Mouse (Mus musculus) layer of hippocampus, adult 8-10 months (tissue): ENCODE data around the gene Cdk19. TPM values are rescaled to one million over a fixed set of nuclear protein-coding genes. Genes with fewer than 3 reads are reported as not detected.
"Not testable (repeated sequence)": the region's sequence is repeated elsewhere in the genome, so short reads cannot be mapped to it uniquely, and the experiment has no call there.

ENCODE experiments used
- DNase-seq, 2 experiments: peaks; one replicate each; pipeline ENCODE4 v3.0.0; 2022; ENCODE audit warnings: low spot score in 2 of 2
- total RNA-seq, 4 experiments: library from RNA; stranded (reverse); gene quantifications; 2 replicates each; pipeline ENCODE4 v1.2.4; 2022

The Cdk19 gene
- total RNA-seq, 4 experiments from 2014 or later, result 32.8 to 35.1 (median 34.0) TPM

GRCm38 (mm10) chr10:40519586-40519985 is 180.2 kb downstream of the Cdk19 start:
- peak; percentile 64 to 74 for DNase-seq

GRCm38 (mm10) chr10:40521579-40521978 is 182.2 kb downstream of the Cdk19 start:
- no peak for DNase-seq

DNA sequence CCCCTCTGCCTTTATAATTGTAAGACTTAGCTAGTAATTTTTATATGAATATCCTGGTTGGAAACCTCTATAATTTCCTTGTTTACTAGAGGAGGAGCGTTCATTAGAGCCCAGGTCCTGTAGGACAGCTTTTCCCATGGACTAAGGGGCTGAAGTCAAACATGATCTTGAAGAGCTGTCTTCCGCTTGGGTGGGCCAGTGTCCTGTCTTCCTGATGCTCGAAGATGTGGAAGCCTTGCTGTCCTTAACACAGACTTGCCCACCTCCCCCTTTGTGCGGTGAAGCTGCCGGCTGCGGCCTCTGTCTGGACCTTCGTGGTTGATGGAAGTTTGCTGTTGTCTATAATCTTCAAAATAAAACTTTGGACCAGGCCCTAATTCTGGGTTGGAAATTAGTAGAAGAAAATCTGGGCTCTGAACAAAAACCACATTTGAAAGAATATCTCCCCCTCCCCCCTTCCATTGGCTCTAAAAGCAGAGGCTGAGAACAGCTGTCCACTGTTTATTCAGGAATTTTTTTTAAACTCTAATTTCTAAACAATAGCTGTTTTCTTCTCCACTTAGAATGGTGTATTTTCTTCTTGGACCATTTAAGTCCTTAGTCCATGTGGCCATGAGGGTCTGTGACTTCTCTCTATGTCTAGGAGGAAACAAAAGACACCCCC is 184.1 kb downstream of the Cdk19 start:
- no peak for DNase-seq

DNA sequence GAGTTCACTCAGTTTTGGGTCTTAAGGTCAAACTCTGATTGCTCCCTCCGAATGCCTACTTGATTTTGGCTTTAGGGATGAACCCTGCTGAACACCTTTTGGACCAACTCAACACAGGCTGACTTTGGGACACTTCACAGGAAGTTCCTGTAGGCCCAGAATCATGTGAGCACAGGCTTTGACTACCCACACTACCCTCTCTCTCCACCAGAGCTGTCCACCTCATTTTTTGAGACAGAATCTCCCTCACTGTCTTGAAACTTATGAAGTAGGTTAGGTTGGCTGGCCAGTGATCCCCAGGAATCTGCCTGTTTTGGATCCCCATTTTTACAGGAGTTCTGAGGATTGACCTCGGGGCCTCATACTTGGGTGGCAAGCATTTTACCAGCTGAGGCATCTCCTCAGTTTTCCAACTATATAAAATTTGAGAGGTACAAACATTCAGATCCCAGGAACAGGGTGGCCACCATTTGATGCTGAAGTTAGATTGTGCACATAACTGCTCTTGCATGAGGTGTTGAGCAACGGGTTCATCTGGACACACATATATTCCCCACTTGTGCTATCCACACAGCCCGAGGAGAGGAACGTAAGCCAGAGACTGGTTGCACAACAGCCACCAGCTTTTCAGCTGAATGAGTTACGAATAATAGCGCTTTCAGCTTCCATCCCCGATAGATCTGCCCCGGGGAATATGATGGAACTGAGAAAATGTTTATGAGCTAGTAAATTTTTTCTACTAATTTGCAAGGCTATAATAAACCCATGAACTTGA is 184.9 kb downstream of the Cdk19 start:
- DNase-seq, result no peak

DNA sequence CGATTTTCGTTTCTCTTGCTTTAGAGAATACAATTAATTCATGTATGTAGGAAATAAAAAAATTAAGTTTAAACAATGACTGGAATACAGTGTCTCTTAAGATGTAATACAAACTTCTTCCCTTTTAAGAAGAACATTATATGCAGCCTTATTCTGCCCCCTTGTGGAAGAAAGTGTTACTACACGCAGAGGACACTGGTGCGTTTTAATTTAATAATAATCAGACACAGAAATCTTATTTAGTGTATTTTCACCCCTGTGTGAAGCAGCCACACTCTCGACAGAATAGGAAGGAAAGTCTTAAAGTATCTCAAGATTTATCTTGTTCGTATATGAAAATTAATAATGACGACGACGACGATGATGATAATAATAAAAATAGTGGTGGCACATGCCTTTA is 185.6 kb downstream of the Cdk19 start:
- peak in 1 of 2 experiments; percentile 56 for DNase-seq

DNA sequence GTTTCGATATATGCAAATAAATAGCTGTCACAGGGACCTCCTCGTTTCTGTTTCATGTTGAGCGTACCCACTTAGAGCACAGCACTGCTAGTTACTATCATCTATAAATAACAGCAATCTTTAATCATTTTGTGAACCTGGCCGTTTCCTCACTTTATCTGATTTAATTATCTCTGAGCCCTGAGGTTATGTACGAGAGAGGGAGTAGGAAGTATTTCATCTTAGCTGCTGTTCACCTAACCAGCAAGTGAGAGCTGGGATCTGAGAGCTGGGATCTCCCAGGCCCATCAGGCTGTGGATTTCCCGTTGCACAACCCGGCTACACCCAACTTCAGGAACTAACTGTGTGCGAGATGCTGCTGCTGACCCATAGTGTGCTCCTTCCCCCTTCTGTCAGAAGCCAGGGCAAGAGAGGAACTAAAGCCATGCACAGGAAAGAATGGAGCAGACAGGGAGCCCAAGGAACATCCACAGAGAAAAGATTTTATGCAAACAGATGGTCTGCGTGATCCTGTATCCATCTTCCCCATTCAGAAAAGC is 186.3 kb downstream of the Cdk19 start:
- no peak for DNase-seq

- DNase-seq, result no peak
Observed at GRCm38 (mm10) chr10:40526301-40526761, 187.0 kb downstream of the Cdk19 start.

DNA sequence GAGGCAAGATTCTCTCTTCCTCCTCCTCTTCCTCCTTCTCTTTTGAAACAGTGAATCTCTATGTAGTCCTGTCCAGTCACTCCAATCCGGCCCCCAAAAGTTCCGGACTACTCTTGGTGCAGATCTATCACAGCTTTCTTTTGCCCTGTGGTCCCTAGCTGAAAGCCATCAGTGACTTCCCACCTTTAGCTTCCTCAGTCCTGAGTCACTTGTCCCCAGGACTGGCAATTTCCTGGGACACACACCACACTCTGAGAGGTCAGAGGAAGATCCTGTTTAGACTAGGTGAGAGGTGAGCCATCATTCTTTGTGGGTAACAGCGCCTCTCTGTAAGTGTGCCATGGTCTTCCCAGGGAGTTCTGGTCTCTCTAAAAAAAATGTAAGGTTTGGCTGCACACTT is 187.6 kb downstream of the Cdk19 start:
- DNase-seq, result no peak

GRCm38 (mm10) chr10:40527573-40527972 is 188.2 kb downstream of the Cdk19 start:
- DNase-seq, result no peak

- DNase-seq, result no peak
Observed at GRCm38 (mm10) chr10:40528668-40529067, 189.3 kb downstream of the Cdk19 start.

- DNase-seq, result no peak
Observed at GRCm38 (mm10) chr10:40529617-40530016, 190.3 kb downstream of the Cdk19 start.

- no peak for DNase-seq
Observed at GRCm38 (mm10) chr10:40530661-40531060, 191.3 kb downstream of the Cdk19 start.

DNA sequence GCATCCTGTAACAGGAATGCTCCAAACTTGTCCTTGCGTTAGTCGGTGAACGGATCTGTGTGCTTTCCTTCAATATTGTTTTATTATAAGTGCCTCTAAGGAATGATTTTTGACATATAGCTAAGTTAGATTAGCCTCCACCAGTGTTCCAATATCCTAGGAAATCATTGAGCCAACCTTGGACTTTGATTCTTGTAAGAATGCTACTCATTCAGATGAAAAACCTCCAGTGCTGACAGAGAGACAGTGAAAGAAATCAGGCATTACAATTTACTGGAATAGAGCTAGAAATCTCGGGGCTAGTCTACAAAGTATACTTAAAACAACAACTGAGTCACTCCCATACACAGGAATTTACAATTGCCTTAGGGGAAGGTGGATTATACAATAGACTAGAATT is 193.2 kb downstream of the Cdk19 start:
- DNase-seq, result not testable (repeated sequence)

Other genes starting within 250 kb of the Cdk19 start
- 1 to 10 TPM; 3.9 to 5.0 (median 4.3) TPM for gene Slc16a10, start 197.3 kb upstream of the Cdk19 start, total RNA-seq
- gene Rpf2, start 92.5 kb upstream of the Cdk19 start, total RNA-seq, result 10 to 100 TPM; 16.2 to 23.9 (median 22.2) TPM
- 10 to 100 TPM; 22.3 to 27.2 (median 23.9) TPM for gene Gtf3c6, start 81.5 kb upstream of the Cdk19 start, total RNA-seq
- 10 to 100 TPM; 72.0 to 95.1 (median 79.5) TPM for gene Amd1, start 37.4 kb upstream of the Cdk19 start, total RNA-seq
- not detected for gene Slc22a16, start 230.8 kb downstream of the Cdk19 start, total RNA-seq